Mouse (Mus musculus) intestine, embryonic 15.5 days (tissue): Measurements from ENCODE around the gene S100a4. TPM values are rescaled to one million over a fixed set of nuclear protein-coding genes. Genes with fewer than 3 reads are reported as not detected.
A peak's percentile ranks its signal among the peaks of the same experiment; 100 is the strongest.

Experiments used
- ATAC-seq: fragments of 200-750 bp; cut with Nextera tagmentation; 2 replicates; pipeline ENCODE4 v1.8.0; 2017; ENCODE audit warnings: moderate TSS enrichment, moderate library complexity
- H3K27ac ChIP-seq: fragments of 300-500 bp; sonication (generic); 2 replicates; pipeline ENCODE4 v1.5.1; 2015; ENCODE audit warnings: mild to moderate bottlenecking, inconsistent platforms
- H3K27me3 ChIP-seq: fragments of 300-500 bp; sonication (generic); replicated peaks from 2 replicates; pipeline ENCODE4 v1.6.1; 2015; ENCODE audit warnings: inconsistent platforms
- H3K36me3 ChIP-seq: fragments of 300-500 bp; sonication (generic); 2 replicates; pipeline ENCODE4 v1.6.1; 2015; ENCODE audit warnings: inconsistent platforms
- H3K4me1 ChIP-seq: fragments of 300-500 bp; sonication (generic); replicated peaks from 2 replicates; pipeline ENCODE4 v1.6.1; 2015; ENCODE audit warnings: inconsistent platforms
- H3K4me2 ChIP-seq: fragments of 300-500 bp; sonication (generic); replicated peaks from 2 replicates; pipeline ENCODE4 v1.6.1; 2015; ENCODE audit warnings: mild to moderate bottlenecking, inconsistent platforms
- H3K4me3 ChIP-seq: fragments of 300-500 bp; sonication (generic); replicated peaks from 2 replicates; pipeline ENCODE4 v1.5.1; 2015; ENCODE audit warnings: inconsistent platforms
- H3K9ac ChIP-seq: fragments of 300-500 bp; sonication (generic); 2 replicates; pipeline ENCODE4 v1.6.1; 2015; ENCODE audit warnings: inconsistent platforms
- H3K9me3 ChIP-seq: fragments of 300-500 bp; sonication (generic); 2 replicates; pipeline ENCODE4 v1.6.1; 2016; ENCODE audit warnings: inconsistent platforms
- WGBS: fragments of 180-500 bp; shearing (Covaris S2); methylation state at CpG from one replicate; pipeline ENCODE4 v1.1.7; 2015; 5-methylcytosine and 5-hydroxymethylcytosine counted together
- polyA plus RNA-seq: library from polyadenylated mRNA; unstranded; fragments of >200 nt; fragmentation: Nextera tagmentation; extraction: Ambion mirVana; gene quantifications from 2 replicates; pipeline ENCODE4 v1.2.1, GENCODE M21; 2015

Gene S100a4
- 4.4 and 8.2 TPM in 2 replicates for polyA plus RNA-seq

GRCm38 (mm10) chr3:90603623-90604022, at the start of gene S100a4:
Gene S100a4, plus strand, starts transcription at chr3:90603771.
- Histone ChIP-seq H3K4me1 (peaks cover 18% of the 10 kb centered on the region), H3K4me3 (no peak within 1 kb of the TSS), H3K36me3 (no peaks in the 10 kb centered on the region), H3K9ac (no peak within 1 kb of the TSS), H3K9me3 (no peaks in the 10 kb centered on the region), H3K27ac (peak within 1 kb of the TSS; percentile 62), H3K4me2 (no peak within 1 kb of the TSS), H3K27me3 (no peaks in the 10 kb centered on the region)
- 47% methylated on average over 3 of the region's 3 CpGs for WGBS
- ATAC-seq: peak; percentile 29

- Histone ChIP-seq H3K27ac (no peak overlapping the region), H3K27me3 (no peaks in the 10 kb centered on the region), H3K36me3 (no peaks in the 10 kb centered on the region), H3K9ac (no peak overlapping the region), H3K9me3 (no peaks in the 10 kb centered on the region), H3K4me1 (no peaks in the 10 kb centered on the region), H3K4me2 (no peak overlapping the region), H3K4me3 (no peak overlapping the region)
- 69% methylated on average over 5 of the region's 5 CpGs for WGBS
- ATAC-seq: no peak
Measured at GRCm38 (mm10) chr3:90555954-90556353, 47.6 kb upstream of the S100a4 start.

GRCm38 (mm10) chr3:90560008-90560628, 43.5 kb upstream of the S100a4 start, which contains the start of gene S100a3:
Gene S100a3, plus strand, starts transcription at chr3:90560578.
- no peaks in the 10 kb centered on the region for H3K9me3 ChIP-seq
- H3K4me1 ChIP-seq: no peaks in the 10 kb centered on the region
- H3K4me2 ChIP-seq: no peak within 1 kb of the TSS
- H3K4me3 ChIP-seq: no peak within 1 kb of the TSS
- no peak within 1 kb of the TSS for H3K27ac ChIP-seq
- 72% methylated on average over 6 of the region's 6 CpGs for WGBS
- ATAC-seq: no peak
- no peak within 1 kb of the TSS for H3K9ac ChIP-seq
- no peaks in the 10 kb centered on the region for H3K36me3 ChIP-seq
- no peaks in the 10 kb centered on the region for H3K27me3 ChIP-seq

- WGBS: 87% methylated on average over 5 of the region's 5 CpGs
Measured at GRCm38 (mm10) chr3:90574691-90575090, 28.9 kb upstream of the S100a4 start.

GRCm38 (mm10) chr3:90575320-90575719, 28.3 kb upstream of the S100a4 start:
- no peaks in the 10 kb centered on the region for H3K27me3 ChIP-seq
- no peak overlapping the region for H3K27ac ChIP-seq
- no peak overlapping the region for H3K4me3 ChIP-seq
- H3K36me3 ChIP-seq: no peaks in the 10 kb centered on the region
- H3K9ac ChIP-seq: no peak overlapping the region
- H3K4me1 ChIP-seq: no peaks in the 10 kb centered on the region
- WGBS: 66% methylated on average over 3 of the region's 3 CpGs
- H3K4me2 ChIP-seq: no peak overlapping the region
- H3K9me3 ChIP-seq: no peaks in the 10 kb centered on the region
- ATAC-seq: no peak

More at GRCm38 (mm10) chr3:90574691-90575090, 28.9 kb upstream of the S100a4 start:
- Histone ChIP-seq H3K36me3 (no peaks in the 10 kb centered on the region), H3K27ac (no peak overlapping the region), H3K27me3 (no peaks in the 10 kb centered on the region), H3K4me2 (no peak overlapping the region), H3K4me1 (no peaks in the 10 kb centered on the region), H3K9me3 (no peaks in the 10 kb centered on the region), H3K4me3 (no peak overlapping the region), H3K9ac (no peak overlapping the region)
- no peak for ATAC-seq

GRCm38 (mm10) chr3:90576351-90577001, 27.1 kb upstream of the S100a4 start:
- no peaks in the 10 kb centered on the region for H3K9me3 ChIP-seq

GRCm38 (mm10) chr3:90579433-90579832, 24.1 kb upstream of the S100a4 start:
- WGBS: 52% methylated on average over 7 of the region's 7 CpGs

More at GRCm38 (mm10) chr3:90576351-90577001, 27.1 kb upstream of the S100a4 start:
- WGBS: 63% methylated on average over 10 of the region's 10 CpGs
- Histone ChIP-seq H3K27ac (no peak overlapping the region), H3K36me3 (no peaks in the 10 kb centered on the region), H3K9ac (no peak overlapping the region), H3K27me3 (no peaks in the 10 kb centered on the region), H3K4me1 (no peaks in the 10 kb centered on the region), H3K4me3 (no peak overlapping the region), H3K4me2 (no peak overlapping the region)
- ATAC-seq: no peak

GRCm38 (mm10) chr3:90581141-90581540, 22.4 kb upstream of the S100a4 start:
- no peak overlapping the region for H3K9ac ChIP-seq
- ATAC-seq: no peak
- no peak overlapping the region for H3K4me2 ChIP-seq
- peaks cover 18% of the 10 kb centered on the region for H3K4me1 ChIP-seq
- H3K9me3 ChIP-seq: no peaks in the 10 kb centered on the region
- WGBS: 93% methylated on average over 5 of the region's 5 CpGs
- no peaks in the 10 kb centered on the region for H3K36me3 ChIP-seq
- no peaks in the 10 kb centered on the region for H3K27me3 ChIP-seq
- H3K27ac ChIP-seq: no peak overlapping the region
- H3K4me3 ChIP-seq: no peak overlapping the region

More at GRCm38 (mm10) chr3:90579433-90579832, 24.1 kb upstream of the S100a4 start:
- ATAC-seq: no peak
- no peaks in the 10 kb centered on the region for H3K9me3 ChIP-seq
- H3K4me2 ChIP-seq: no peak overlapping the region
- H3K9ac ChIP-seq: no peak overlapping the region
- no peak overlapping the region for H3K27ac ChIP-seq
- no peaks in the 10 kb centered on the region for H3K27me3 ChIP-seq
- no peaks in the 10 kb centered on the region for H3K36me3 ChIP-seq
- H3K4me3 ChIP-seq: no peak overlapping the region
- peaks cover 12% of the 10 kb centered on the region for H3K4me1 ChIP-seq

- Histone ChIP-seq H3K9ac (no peak overlapping the region), H3K27me3 (no peaks in the 10 kb centered on the region), H3K4me2 (no peak overlapping the region), H3K27ac (no peak overlapping the region), H3K4me3 (no peak overlapping the region), H3K4me1 (peaks cover 26% of the 10 kb centered on the region), H3K36me3 (no peaks in the 10 kb centered on the region), H3K9me3 (no peaks in the 10 kb centered on the region)
- WGBS: 88% methylated on average over 1 of the region's 1 CpGs
- ATAC-seq: no peak
Measured at GRCm38 (mm10) chr3:90582156-90582555, 21.4 kb upstream of the S100a4 start.

- 90% methylated on average over 4 of the region's 4 CpGs for WGBS
- no peak for ATAC-seq
- H3K27ac ChIP-seq: no peak overlapping the region
Measured at GRCm38 (mm10) chr3:90582556-90582955, 21.0 kb upstream of the S100a4 start.

GRCm38 (mm10) chr3:90583893-90584292, 19.7 kb upstream of the S100a4 start:
- H3K9ac ChIP-seq: no peak overlapping the region
- H3K4me3 ChIP-seq: no peak overlapping the region
- H3K36me3 ChIP-seq: no peaks in the 10 kb centered on the region
- H3K4me1 ChIP-seq: peaks cover 26% of the 10 kb centered on the region
- ATAC-seq: no peak
- no peaks in the 10 kb centered on the region for H3K9me3 ChIP-seq
- 40% methylated on average over 3 of the region's 3 CpGs for WGBS
- no peak overlapping the region for H3K4me2 ChIP-seq
- peak overlapping the region; percentile 30 for H3K27ac ChIP-seq
- H3K27me3 ChIP-seq: no peaks in the 10 kb centered on the region

More at GRCm38 (mm10) chr3:90582556-90582955, 21.0 kb upstream of the S100a4 start:
- Histone ChIP-seq H3K27me3 (no peaks in the 10 kb centered on the region), H3K4me1 (peaks cover 26% of the 10 kb centered on the region), H3K4me3 (no peak overlapping the region), H3K9me3 (no peaks in the 10 kb centered on the region), H3K4me2 (no peak overlapping the region), H3K9ac (no peak overlapping the region), H3K36me3 (no peaks in the 10 kb centered on the region)

- Histone ChIP-seq H3K36me3 (no peaks in the 10 kb centered on the region), H3K27ac (0 out of 2 replicates have a peak overlapping the region, but pooled peaks have one; percentile 10), H3K27me3 (no peaks in the 10 kb centered on the region), H3K4me1 (peaks cover 26% of the 10 kb centered on the region), H3K4me2 (no peak overlapping the region), H3K4me3 (no peak overlapping the region), H3K9ac (no peak overlapping the region), H3K9me3 (no peaks in the 10 kb centered on the region)
- 31% methylated on average over 5 of the region's 5 CpGs for WGBS
- peak; percentile 42 for ATAC-seq
Measured at GRCm38 (mm10) chr3:90585595-90585994, 18.0 kb upstream of the S100a4 start.
